In genomic region chr14:11572395-11572784, GRCm38 (mm10) we compare ENCODE assay signal across 25 mouse cellular contexts. TPM values are rescaled to one million over a fixed set of nuclear protein-coding genes. Genes with fewer than 3 reads are reported as not detected.
DNase-seq lines count a peak whose midpoint lies in the region; ATAC-seq and TF ChIP-seq lines count a peak whose summit lies in the region.
"Had no signal": no experiment of that assay in that cellular context is flagged by ENCODE, and none has a peak within 500 bp of the region (broad histone marks: within the 10 kb centered on the region; RNA-seq: fewer than 3 reads in every experiment).

No protein-coding gene starts in this region.

- no peaks in the 10 kb centered on the region for H3K9me3 ChIP-seq in intestine, embryonic 16.5 days (ENCODE audit: control insufficient read depth, low read length)
- H3K9me3 ChIP-seq in intestine, embryonic 15.5 days: no peaks in the 10 kb centered on the region
- no peaks in the 10 kb centered on the region for H3K9me3 ChIP-seq in liver, embryonic 12.5 days (replicated peaks)
- H3K9me3 ChIP-seq in intestine, postnatal 0 days (ENCODE audit: control insufficient read depth): no peaks in the 10 kb centered on the region
- H3K9me3 ChIP-seq: forebrain, embryonic 10.5 days; forebrain, embryonic 13.5 days; heart, embryonic 13.5 days had no signal

- peaks cover 21% of the 10 kb centered on the region for H3K79me2 ChIP-seq in liver, adult 2 months (ENCODE audit: control insufficient read depth, insufficient read depth, low read length)

- no peak for DNase-seq in gastrocnemius, adult 2 months
- DNase-seq in gastrocnemius, postnatal 36 days: no peak
- peak; percentile 89 for DNase-seq in liver, adult 2 months (ENCODE audit: extremely low read depth, low read depth, low spot score)
- DNase-seq in T-cell, adult 2 months (ENCODE audit: low spot score): no peak
- DNase-seq: B cell, adult 2 months; cerebellum, adult 18-20 months; cerebellum, adult 9-10 months; cerebellum, postnatal 14 days; gastrocnemius, postnatal 14 days; heart, postnatal 14 days; heart, postnatal 4 days had no signal

- WGBS in intestine, embryonic 16.5 days: 69% methylated on average over 2 of the region's 2 CpGs
- 89% methylated on average over 2 of the region's 2 CpGs for WGBS in intestine, embryonic 15.5 days
- WGBS in liver, adult 2 months: 28% methylated on average over 2 of the region's 2 CpGs
- WGBS in liver, embryonic 12.5 days (ENCODE audit: insufficient replicate concordance): 54% methylated on average over 2 of the region's 2 CpGs
- 55% methylated on average over 2 of the region's 2 CpGs for WGBS in intestine, postnatal 0 days

- no peaks in the 10 kb centered on the region for H3K36me3 ChIP-seq in intestine, embryonic 16.5 days (ENCODE audit: control insufficient read depth, insufficient read depth, low read length)
- no peaks in the 10 kb centered on the region for H3K36me3 ChIP-seq in intestine, embryonic 15.5 days
- no peaks in the 10 kb centered on the region for H3K36me3 ChIP-seq in liver, adult 2 months (ENCODE audit: control insufficient read depth, insufficient read depth, low read length)
- no peaks in the 10 kb centered on the region for H3K36me3 ChIP-seq in liver, embryonic 12.5 days
- no peaks in the 10 kb centered on the region for H3K36me3 ChIP-seq in intestine, postnatal 0 days (ENCODE audit: control insufficient read depth, insufficient read depth)
- H3K36me3 ChIP-seq: forebrain, embryonic 10.5 days; heart, embryonic 13.5 days had no signal

- H3K4me2 ChIP-seq in intestine, embryonic 16.5 days (ENCODE audit: low read depth, low read length): no peak overlapping the region
- no peak overlapping the region for H3K4me2 ChIP-seq in intestine, embryonic 15.5 days (replicated peaks)
- no peak overlapping the region for H3K4me2 ChIP-seq in liver, embryonic 12.5 days
- no peak overlapping the region for H3K4me2 ChIP-seq in intestine, postnatal 0 days (replicated peaks; ENCODE audit: low read depth)
- H3K4me2 ChIP-seq: forebrain, embryonic 13.5 days; heart, embryonic 13.5 days; hindbrain, embryonic 14.5 days had no signal

- no peak overlapping the region for H3K9ac ChIP-seq in intestine, embryonic 16.5 days (ENCODE audit: low read depth, low read length)
- H3K9ac ChIP-seq in intestine, embryonic 15.5 days: no peak overlapping the region
- peak overlapping the region; percentile 40 for H3K9ac ChIP-seq in liver, adult 2 months (ENCODE audit: low read depth, low read length)
- H3K9ac ChIP-seq in liver, embryonic 12.5 days: no peak overlapping the region
- H3K9ac ChIP-seq in intestine, postnatal 0 days (ENCODE audit: low read depth, low read length): no peak overlapping the region
- H3K9ac ChIP-seq: forebrain, embryonic 13.5 days; heart, embryonic 13.5 days; hindbrain, embryonic 14.5 days had no signal

- H3K4me1 ChIP-seq in intestine, embryonic 16.5 days (ENCODE audit: control insufficient read depth, insufficient read depth, low read length): peaks cover 4% of the 10 kb centered on the region; the same call in 1 of the 2 replicates
- H3K4me1 ChIP-seq in intestine, embryonic 15.5 days (replicated peaks): 0 out of 2 replicates have a peak, but pooled peaks cover 3% of the 10 kb centered on the region
- peaks cover 37% of the 10 kb centered on the region for H3K4me1 ChIP-seq in liver, adult 2 months (ENCODE audit: control insufficient read depth, insufficient read depth, low read length)
- peaks cover 6% of the 10 kb centered on the region for H3K4me1 ChIP-seq in liver, embryonic 12.5 days
- H3K4me1 ChIP-seq in intestine, postnatal 0 days (replicated peaks; ENCODE audit: control insufficient read depth, insufficient read depth, low read length): no peaks in the 10 kb centered on the region

- H3K27me3 ChIP-seq in intestine, embryonic 16.5 days (replicated peaks; ENCODE audit: control insufficient read depth, insufficient read depth, low read length): no peaks in the 10 kb centered on the region
- H3K27me3 ChIP-seq in intestine, embryonic 15.5 days (replicated peaks): no peaks in the 10 kb centered on the region
- H3K27me3 ChIP-seq in liver, adult 2 months (ENCODE audit: control insufficient read depth, insufficient read depth, low read length): no peaks in the 10 kb centered on the region
- no peaks in the 10 kb centered on the region for H3K27me3 ChIP-seq in liver, embryonic 12.5 days (replicated peaks)
- no peaks in the 10 kb centered on the region for H3K27me3 ChIP-seq in intestine, postnatal 0 days (replicated peaks; ENCODE audit: control insufficient read depth, insufficient read depth, low read length)
- H3K27me3 ChIP-seq: CH12.LX; forebrain, embryonic 13.5 days; heart, embryonic 13.5 days had no signal

- TF ChIP-seq CTCF in gastrocnemius, adult 2 months (IDR thresholded peaks at IDR 0.05): no peak
- TF ChIP-seq CTCF in liver, adult 2 months (IDR thresholded peaks at IDR 0.05; ENCODE audit: low read depth, low read length): no peak
- TF ChIP-seq CTCF in intestine, postnatal 0 days (IDR thresholded peaks at IDR 0.05; ENCODE audit: low read depth): no peak

- intact Hi-C loops in gastrocnemius, adult 2 months (cut with DNase I): no loop called here
- intact Hi-C loops in gastrocnemius, postnatal 36 days (cut with DNase I): no loop called here

- H3K4me3 ChIP-seq in gastrocnemius, adult 2 months: no peak overlapping the region
- H3K4me3 ChIP-seq in intestine, embryonic 16.5 days (ENCODE audit: low read length): no peak overlapping the region
- no peak overlapping the region for H3K4me3 ChIP-seq in intestine, embryonic 15.5 days (replicated peaks)
- H3K4me3 ChIP-seq in liver, adult 2 months (ENCODE audit: insufficient read depth, low read depth, low read length): peak overlapping the region; percentile 7
- no peak overlapping the region for H3K4me3 ChIP-seq in liver, embryonic 12.5 days
- no peak overlapping the region for H3K4me3 ChIP-seq in intestine, postnatal 0 days (ENCODE audit: low read depth, low read length)
- H3K4me3 ChIP-seq: forebrain, embryonic 10.5 days; forebrain, embryonic 13.5 days; heart, embryonic 13.5 days had no signal

- peak overlapping the region; percentile 17 for H3K27ac ChIP-seq in gastrocnemius, adult 2 months
- no peak overlapping the region for H3K27ac ChIP-seq in intestine, embryonic 16.5 days (ENCODE audit: low read length)
- no peak overlapping the region for H3K27ac ChIP-seq in intestine, embryonic 15.5 days
- peak overlapping the region; percentile 78 for H3K27ac ChIP-seq in liver, adult 2 months (replicated peaks; ENCODE audit: insufficient read depth, low read depth, low read length)
- no peak overlapping the region for H3K27ac ChIP-seq in liver, embryonic 12.5 days
- H3K27ac ChIP-seq in intestine, postnatal 0 days (ENCODE audit: low read depth, low read length): no peak overlapping the region
- H3K27ac ChIP-seq: forebrain, embryonic 10.5 days; forebrain, embryonic 13.5 days; heart, embryonic 13.5 days; hindbrain, embryonic 14.5 days; hindbrain, postnatal 0 days had no signal

- TF ChIP-seq POLR2A in liver, adult 2 months (IDR thresholded peaks at IDR 0.05; ENCODE audit: extremely low read depth, insufficient read depth, low read length): no peak

- 0 out of 2 replicates have a peak, but pooled peaks have one; percentile 23 for ATAC-seq in intestine, embryonic 16.5 days
- ATAC-seq in intestine, embryonic 15.5 days: no peak
- ATAC-seq in liver, embryonic 12.5 days: no peak
- peak; percentile 67 for ATAC-seq in intestine, postnatal 0 days
- ATAC-seq: activated CD4-positive, CD25-positive, alpha-beta regulatory T cell, adult 4 months; forebrain, embryonic 13.5 days; forebrain, embryonic 16.5 days; hindbrain, postnatal 0 days; inflammation-experienced regulatory T-cells, adult 6 months had no signal

RNA-seq across cellular contexts. Expression of gene Ptprg, which starts 19.1 kb away (rescaled TPM):
- 10 to 100 TPM; 26.3 to 32.5 TPM for total RNA-seq in gastrocnemius, adult 2 months (2021)
- 10 to 100 TPM; 25.4 to 26.2 TPM for total RNA-seq in gastrocnemius, postnatal 36 days (2021)
- polyA plus RNA-seq in intestine, embryonic 16.5 days (2015; fragmentation: Nextera tagmentation; extraction: Ambion mirVana): 14.3 and 14.7 TPM in 2 replicates
- 18.0 and 18.7 TPM in 2 replicates for polyA plus RNA-seq in intestine, embryonic 15.5 days (2015; fragmentation: Nextera tagmentation; extraction: Ambion mirVana)
- total RNA-seq in liver, adult 2 months (2014; rRNA removed): 19.9 and 21.4 TPM in 2 replicates
- polyA plus RNA-seq in liver, adult 2 months (2012; rRNA removed): 12.4 and 17.4 TPM in 2 replicates
- polyA plus RNA-seq in liver, embryonic 12.5 days (2016; fragmentation: Nextera tagmentation; extraction: Ambion mirVana): 3.9 and 4.8 TPM in 2 replicates
- 3.7 and 6.9 TPM in 2 replicates for polyA plus RNA-seq in intestine, postnatal 0 days (2015; fragmentation: Nextera tagmentation; extraction: Ambion mirVana)
- total RNA-seq: MEL had no signal
- polyA plus RNA-seq: activated CD4-positive, CD25-positive, alpha-beta regulatory T cell, adult 4 months had no signal

Comparison
In these comparisons a context has a peak if more than half of its experiments do, and no peak if none do; other contexts are left out.
1. H3K27ac ChIP-seq: peak in gastrocnemius, adult 2 months (single experiment) and liver, adult 2 months (single experiment); none in intestine, embryonic 16.5 days (single experiment), intestine, embryonic 15.5 days (single experiment), liver, embryonic 12.5 days (single experiment) and intestine, postnatal 0 days (single experiment).
2. ATAC-seq: peak in intestine, embryonic 16.5 days (single experiment) and intestine, postnatal 0 days (single experiment); none in intestine, embryonic 15.5 days (single experiment) and liver, embryonic 12.5 days (single experiment).